Mouse (Mus musculus): Measurements from ENCODE around the gene Ubac2.

DNA sequence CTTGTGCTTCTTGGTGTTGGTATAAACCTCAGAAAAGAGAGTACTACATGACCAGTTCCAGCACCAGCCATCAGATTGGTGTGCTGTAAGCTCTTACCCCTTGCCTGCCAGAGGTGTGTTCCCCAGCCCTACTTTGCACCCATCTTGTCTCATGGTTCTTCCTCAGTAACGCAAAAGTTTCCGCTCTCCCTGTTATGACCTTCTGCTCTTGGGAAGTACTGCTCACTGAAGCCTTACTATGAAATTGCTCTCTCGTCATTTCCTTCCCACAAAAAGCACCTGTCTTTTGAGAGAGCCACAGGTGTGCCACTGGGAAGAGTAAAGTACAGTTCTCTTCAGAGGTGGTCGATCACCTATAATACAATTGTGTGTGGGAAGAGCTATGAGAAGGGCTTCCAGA is 151.4 kb downstream of the Ubac2 start:
- TF ChIP-seq CTCF (IDR thresholded peaks at IDR 0.05; ENCODE audit: low read depth, low read length) (no peak), GATA1 (IDR thresholded peaks at IDR 0.05; ENCODE audit: borderline replicate concordance, low read length) (no peak), TAL1 (conservative IDR thresholded peaks at IDR 0.05; ENCODE audit: low read depth, low read length) (no peak), POLR2AphosphoS5 (IDR thresholded peaks at IDR 0.05; ENCODE audit: insufficient replicate concordance, low read depth, low read length) (no peak), GATA2 (IDR thresholded peaks at IDR 0.05; ENCODE audit: borderline replicate concordance, low read depth, low read length) (no peak)
